Mouse (Mus musculus) c-Kit-positive CD71-positive TER-119-positive erythroid progenitor cells, embryonic 14.5 days (primary cell): ENCODE data around the gene Gcc2.
"Not testable (repeated sequence)": the region's sequence is repeated elsewhere in the genome, so short reads cannot be mapped to it uniquely, and the experiment has no call there.

ENCODE experiments used
- DNase-seq: peaks from one replicate; pipeline ENCODE4 v3.0.0-alpha.2; 2013; ENCODE audit warnings: low spot score

Gene Gcc2

GRCm38 (mm10) chr10:58231779-58232640 lies 23.3 kb upstream of the Gcc2 start:
- not testable (repeated sequence) for DNase-seq

GRCm38 (mm10) chr10:58232641-58232969 lies 22.7 kb upstream of the Gcc2 start, which contains the start of gene Duxf3:
TSS of gene Duxf3 (minus strand) at chr10:58232675.
- DNase-seq = not testable (repeated sequence)

- DNase-seq = not testable (repeated sequence)
These were observed 22.1 kb upstream of the Gcc2 start for GRCm38 (mm10) chr10:58233054-58233739.

GRCm38 (mm10) chr10:58233740-58234121 lies 21.6 kb upstream of the Gcc2 start:
- DNase-seq = not testable (repeated sequence)

GRCm38 (mm10) chr10:58234985-58235384 lies 20.3 kb upstream of the Gcc2 start:
- DNase-seq = not testable (repeated sequence)

- DNase-seq = no peak
These were observed 18.7 kb upstream of the Gcc2 start, which contains the start of gene Gm4981 for GRCm38 (mm10) chr10:58236613-58237012. TSS of gene Gm4981 (minus strand) at chr10:58236701.

- DNase-seq = not testable (repeated sequence)
These were observed 16.1 kb upstream of the Gcc2 start for GRCm38 (mm10) chr10:58238984-58239740.

- no peak for DNase-seq
These were observed 5.8 kb upstream of the Gcc2 start for GRCm38 (mm10) chr10:58249535-58249934.

GRCm38 (mm10) chr10:58254635-58255175 lies 592 bp upstream of the Gcc2 start:
- DNase-seq = peak; percentile 30

GRCm38 (mm10) chr10:58255954-58256353 lies 657 bp downstream of the Gcc2 start:
- DNase-seq = no peak

GRCm38 (mm10) chr10:58258466-58258865 lies 3.2 kb downstream of the Gcc2 start:
- DNase-seq = no peak

GRCm38 (mm10) chr10:58282238-58282637 lies 26.9 kb downstream of the Gcc2 start:
- DNase-seq = no peak

GRCm38 (mm10) chr10:58290742-58291141 lies 35.4 kb downstream of the Gcc2 start:
- DNase-seq = peak; percentile 23

GRCm38 (mm10) chr10:58294246-58294645 lies 38.9 kb downstream of the Gcc2 start:
- DNase-seq = no peak

GRCm38 (mm10) chr10:58295605-58296004 lies 40.3 kb downstream of the Gcc2 start:
- DNase-seq = no peak

- no peak for DNase-seq
These were observed 49.7 kb downstream of the Gcc2 start for GRCm38 (mm10) chr10:58304996-58305395.

- DNase-seq = no peak
These were observed 51.6 kb downstream of the Gcc2 start for GRCm38 (mm10) chr10:58306897-58307296.

GRCm38 (mm10) chr10:58310791-58311190 lies 55.5 kb downstream of the Gcc2 start:
- no peak for DNase-seq

- DNase-seq = no peak
These were observed 57.6 kb downstream of the Gcc2 start for GRCm38 (mm10) chr10:58312887-58313286.

GRCm38 (mm10) chr10:58320881-58321280 lies 65.6 kb downstream of the Gcc2 start:
- DNase-seq = no peak

GRCm38 (mm10) chr10:58322361-58323027 lies 67.2 kb downstream of the Gcc2 start:
- DNase-seq = no peak
